Mouse (Mus musculus) common myeloid progenitor, adult 5-6 weeks (primary cell): ENCODE results near the gene Il4ra. TPM values are rescaled to one million over a fixed set of nuclear protein-coding genes. Genes with fewer than 3 reads are reported as not detected.

Experiments used
- ATAC-seq: replicated peaks from 2 replicates; pipeline ENCODE4 v1.8.0; 2016; ENCODE audit warnings: low read depth, mild to moderate bottlenecking, moderate TSS enrichment, inconsistent platforms; ENCODE audit not compliant: poor library complexity, severe bottlenecking
- total RNA-seq: library from RNA; stranded (forward); fragments of 200-1000, 187-1606 nt; gene quantifications from 2 replicates; pipeline ENCODE4 v1.2.3, GENCODE M21; 2017

Gene Il4ra
- total RNA-seq, 1 experiment from 2014 or later = 21.2 TPM

GRCm38 (mm10) chr7:125589896-125590295 lies 38.0 kb downstream of the Il4ra start:
- ATAC-seq = no peak

GRCm38 (mm10) chr7:125593831-125594230 lies 41.9 kb downstream of the Il4ra start:
- ATAC-seq = peak; percentile 86

GRCm38 (mm10) chr7:125596406-125596805 lies 44.5 kb downstream of the Il4ra start:
- peak; percentile 16; the same call in 1 of the 2 replicates for ATAC-seq

GRCm38 (mm10) chr7:125597083-125597482 lies 45.2 kb downstream of the Il4ra start:
- ATAC-seq = peak; percentile 34

DNA sequence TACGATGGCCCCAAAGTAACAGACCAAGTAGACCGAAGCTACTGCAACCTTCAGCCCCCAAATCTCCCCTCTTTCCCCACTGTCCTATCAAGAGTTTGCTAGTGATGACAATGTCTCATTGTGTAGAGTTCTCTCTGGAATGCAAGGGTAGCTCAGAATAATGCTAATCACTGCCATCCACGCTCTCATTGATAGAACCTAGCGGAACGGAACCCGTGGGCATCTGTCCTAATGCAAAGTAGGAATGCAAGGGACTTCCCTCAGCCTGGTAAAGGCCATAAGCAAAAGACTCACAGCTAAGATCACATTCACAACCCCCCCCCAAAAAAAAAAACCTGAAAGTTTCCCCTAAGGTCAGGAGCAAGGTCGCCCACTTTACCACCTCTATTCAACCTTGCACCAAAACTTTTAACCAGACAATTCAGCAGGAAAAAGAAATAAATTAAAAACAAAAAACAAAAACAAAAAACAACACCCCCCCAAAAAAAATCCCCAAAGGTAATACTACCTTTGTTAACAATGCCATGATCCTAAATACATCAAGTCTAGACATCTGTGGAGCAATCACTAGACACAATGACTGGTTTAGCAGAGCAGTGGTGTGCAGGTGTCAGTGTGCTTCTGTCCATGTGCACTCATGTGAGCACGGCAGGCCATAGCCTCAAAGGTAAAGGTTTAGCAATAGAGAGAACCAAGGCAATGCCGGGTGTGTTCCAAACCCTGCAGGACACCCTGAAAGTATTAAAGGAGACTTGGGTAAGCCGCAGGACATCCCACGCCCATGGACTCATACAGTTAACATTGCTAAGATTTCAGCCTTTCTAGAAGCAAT lies 45.8 kb downstream of the Il4ra start:
- ATAC-seq = no peak

DNA sequence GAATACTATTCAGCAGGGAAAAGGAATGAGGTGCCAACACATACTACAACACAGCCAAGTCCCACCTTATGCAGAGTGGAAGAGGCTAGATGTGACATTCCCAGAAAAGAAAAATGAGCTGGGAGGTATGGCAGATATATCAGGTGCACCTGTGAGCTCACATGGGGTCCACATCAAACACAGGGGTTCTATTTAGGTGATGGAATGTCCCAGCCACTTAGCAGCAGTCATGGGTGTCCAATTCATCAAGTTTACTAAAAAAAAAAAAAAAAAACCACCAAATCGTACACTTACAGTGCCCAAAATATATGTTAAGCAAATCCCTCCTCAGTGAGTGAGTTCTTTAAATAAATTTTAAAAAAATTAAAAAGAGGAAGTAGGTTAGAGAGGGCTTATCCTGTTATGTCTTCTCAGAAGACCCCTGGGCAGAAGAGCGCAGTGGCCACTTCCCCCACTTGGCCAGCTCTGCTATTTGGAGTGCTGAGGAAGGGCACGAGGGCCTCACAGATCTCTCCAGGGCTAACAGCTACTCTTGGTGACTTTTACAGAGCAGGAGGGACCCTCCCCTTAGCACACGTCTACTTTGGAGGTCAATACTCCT lies 47.6 kb downstream of the Il4ra start:
- peak; percentile 36 for ATAC-seq

- no peak for ATAC-seq
Observed at GRCm38 (mm10) chr7:125600136-125600535, 48.2 kb downstream of the Il4ra start.

DNA sequence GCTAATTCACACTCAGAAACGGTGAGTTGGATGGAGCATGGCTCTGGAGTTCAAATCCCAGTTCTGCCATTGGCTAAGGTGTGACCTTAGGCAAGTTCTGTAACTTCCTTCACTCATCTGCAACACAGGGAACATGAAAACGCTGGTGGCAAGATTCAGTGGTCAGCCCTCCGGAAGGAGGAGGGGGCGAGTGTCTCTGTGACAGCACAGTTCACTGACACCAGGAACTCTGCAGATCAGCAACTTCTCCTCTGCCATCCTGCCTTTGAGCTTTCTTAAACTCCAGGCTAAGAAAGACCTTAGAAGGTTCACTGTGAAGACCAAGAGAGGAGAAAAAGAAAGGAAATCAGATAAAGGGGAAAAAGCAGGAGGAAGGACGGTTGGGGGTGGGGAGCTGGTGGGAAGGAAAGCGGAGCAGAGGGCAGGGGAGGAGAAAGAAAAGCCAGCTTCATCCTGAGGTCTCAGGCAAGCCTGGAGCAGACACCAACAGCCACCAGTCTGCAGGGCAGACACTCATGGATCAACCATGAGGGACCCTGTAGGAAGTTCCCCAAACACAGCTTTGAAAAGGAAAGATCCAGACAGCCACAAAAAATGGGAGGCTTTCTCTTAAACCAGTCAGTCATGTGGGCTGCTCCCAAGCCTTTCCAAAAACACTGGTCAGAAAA lies 48.8 kb downstream of the Il4ra start:
- peak; percentile 23 for ATAC-seq

GRCm38 (mm10) chr7:125601280-125601670 lies 49.4 kb downstream of the Il4ra start:
- no peak for ATAC-seq

GRCm38 (mm10) chr7:125601821-125602448 lies 50.0 kb downstream of the Il4ra start:
- no peak for ATAC-seq

DNA sequence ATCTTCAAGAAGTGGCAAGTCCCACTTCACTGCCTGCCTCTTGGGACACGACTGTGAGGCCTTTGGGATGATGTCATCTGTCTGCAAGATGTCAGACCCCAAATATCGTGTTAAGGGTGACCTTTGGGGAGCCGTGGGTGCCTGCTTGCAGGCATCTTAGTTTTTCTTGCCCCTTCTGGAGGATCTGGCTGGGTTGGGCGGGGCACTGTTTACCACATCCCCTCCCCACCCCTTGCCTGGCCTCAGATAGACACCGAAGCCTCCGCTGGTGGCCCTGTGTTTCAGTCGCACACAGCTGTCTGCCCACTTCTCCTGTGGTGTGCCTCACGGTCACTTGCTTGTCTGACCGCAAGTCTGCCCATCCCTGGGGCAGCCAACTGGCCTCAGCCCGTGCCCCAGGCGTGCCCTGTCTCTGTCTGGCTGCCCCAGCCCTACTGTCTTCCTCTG lies 51.3 kb downstream of the Il4ra start, which contains the start of gene Il21r:
Il21r (plus strand) TSS at position 245 of the 447 bp plus-strand sequence.
- peak; percentile 78 for ATAC-seq

DNA sequence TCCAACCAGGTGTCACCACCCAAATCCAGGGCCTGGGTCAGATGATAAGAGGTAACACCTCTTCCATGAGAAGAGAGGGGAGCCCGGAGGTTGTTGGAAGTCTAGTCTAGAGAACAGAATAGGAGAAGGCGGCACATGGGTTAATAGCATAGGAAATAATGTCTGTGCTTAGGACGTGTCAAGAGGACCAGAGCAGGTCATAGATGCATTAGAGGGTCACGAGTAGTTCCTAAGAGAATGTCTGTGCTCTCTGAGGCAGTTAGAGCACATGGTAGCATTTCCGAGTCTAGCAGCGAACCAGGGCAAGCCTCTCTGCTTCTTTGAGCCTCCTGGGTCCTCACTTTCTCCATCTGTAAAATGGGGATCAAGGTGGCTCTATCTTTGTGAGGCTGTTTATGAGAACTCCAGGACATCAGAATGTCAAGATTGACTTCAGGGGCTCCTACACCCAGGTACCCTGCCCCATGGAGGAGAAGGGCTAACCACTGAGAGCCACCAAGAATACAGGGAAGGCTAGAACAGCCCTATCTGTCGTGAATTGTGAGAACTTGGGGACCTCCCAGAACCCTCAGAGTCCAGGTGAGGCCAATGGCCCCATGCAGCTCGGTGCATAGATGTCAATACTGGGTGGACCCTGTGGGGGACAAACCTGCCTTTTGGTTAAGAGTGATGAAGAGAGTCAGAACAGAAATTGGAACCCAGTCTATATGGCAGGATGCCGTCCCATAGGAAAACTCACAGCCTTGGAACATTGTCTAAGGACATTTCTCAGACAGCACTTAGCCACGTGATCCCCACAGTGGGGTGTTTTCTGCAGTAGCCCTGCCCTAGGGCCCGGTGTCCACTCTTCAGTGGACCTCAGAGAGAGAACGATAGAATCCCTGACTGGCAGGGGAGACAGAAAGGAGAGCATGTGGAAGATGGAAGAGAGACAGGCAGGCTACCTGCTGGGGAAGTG lies 52.7 kb downstream of the Il4ra start:
- no peak for ATAC-seq

DNA sequence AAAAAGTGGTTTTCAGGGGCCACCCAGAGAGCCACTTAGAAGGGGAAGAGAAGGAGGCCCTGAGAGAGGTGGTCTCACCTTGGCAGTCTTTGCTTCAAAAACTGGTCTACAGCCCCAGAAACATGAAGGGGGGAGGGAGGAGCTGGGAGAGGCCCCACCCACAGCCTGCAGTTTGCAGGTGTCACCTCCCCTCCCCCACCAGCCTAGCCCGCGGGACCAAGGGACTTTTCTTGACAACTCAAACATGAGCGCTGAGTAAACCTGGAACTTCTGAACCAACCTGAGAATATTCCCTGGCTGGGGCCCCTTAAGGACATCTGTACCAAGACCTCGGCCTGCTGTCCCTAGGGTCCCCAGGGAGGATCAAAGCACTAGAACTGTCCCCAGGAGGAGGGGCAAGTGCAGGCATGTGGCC lies 53.8 kb downstream of the Il4ra start:
- ATAC-seq = no peak

- no peak for ATAC-seq
Observed at GRCm38 (mm10) chr7:125606265-125607164, 54.6 kb downstream of the Il4ra start.

DNA sequence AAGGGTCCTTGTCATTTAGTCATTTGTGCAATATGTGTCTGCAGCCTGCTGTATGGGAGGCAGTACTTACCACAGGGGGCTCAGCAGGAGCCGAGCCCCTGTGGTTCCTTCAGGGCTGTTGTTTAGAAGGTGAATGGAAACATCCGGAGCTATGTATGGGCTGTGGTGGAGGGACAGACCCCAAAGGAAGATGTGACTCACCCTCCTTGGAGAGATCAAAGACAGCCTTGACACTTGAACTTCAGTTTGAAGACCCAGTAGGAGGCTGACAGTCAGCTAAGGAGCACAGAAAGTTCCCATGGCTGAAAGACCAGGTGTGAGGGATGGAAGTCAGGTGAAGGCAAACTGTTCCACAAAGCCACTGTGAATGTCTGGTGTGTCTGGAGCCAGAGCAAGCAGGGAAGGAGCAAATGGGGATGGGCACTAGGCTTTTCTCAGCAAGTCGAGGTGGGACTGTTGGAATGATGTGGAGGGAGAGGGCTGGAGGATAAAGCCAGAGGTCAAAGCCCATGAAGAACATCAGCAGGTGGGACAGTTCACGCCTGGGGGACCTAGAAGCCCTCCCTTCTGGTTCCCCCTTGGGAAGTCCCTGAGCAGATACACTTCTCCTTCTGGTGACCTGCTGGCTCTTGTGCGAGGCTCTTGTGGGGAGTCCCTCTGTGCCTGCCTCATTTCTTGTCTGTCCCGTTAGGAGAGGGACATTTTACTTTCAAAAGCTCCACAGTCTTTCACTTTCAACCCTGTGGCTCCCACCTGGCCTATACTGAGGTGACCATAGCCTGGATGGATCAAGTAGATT lies 55.7 kb downstream of the Il4ra start:
- ATAC-seq = peak; percentile 46; the same call in 1 of the 2 replicates

GRCm38 (mm10) chr7:125608183-125608688 lies 56.3 kb downstream of the Il4ra start:
- ATAC-seq = no peak

- ATAC-seq = peak; percentile 57
Observed at GRCm38 (mm10) chr7:125613579-125613978, 61.7 kb downstream of the Il4ra start.
